In genomic region chr11:88233528-88234427, GRCm38 (mm10) we compare ENCODE assay signal across 9 mouse cellular contexts. TPM values are rescaled to one million over a fixed set of nuclear protein-coding genes. Genes with fewer than 3 reads are reported as not detected.
A peak's percentile ranks its signal among the peaks of the same experiment; 100 is the strongest.
DNase-seq lines count a peak whose midpoint lies in the region; ATAC-seq and TF ChIP-seq lines count a peak whose summit lies in the region.
"Had no signal": no experiment of that assay in that cellular context is flagged by ENCODE, and none has a peak within 500 bp of the region (broad histone marks: within the 10 kb centered on the region; RNA-seq: fewer than 3 reads in every experiment).

No protein-coding gene starts in this region.

- no peaks in the 10 kb centered on the region for H3K36me3 ChIP-seq in heart, postnatal 0 days (replicated peaks; ENCODE audit: control insufficient read depth, insufficient read depth, low read length)
- no peaks in the 10 kb centered on the region for H3K36me3 ChIP-seq in heart, embryonic 12.5 days
- H3K36me3 ChIP-seq in embryonic facial prominence, embryonic 15.5 days, result no peaks in the 10 kb centered on the region
- no peaks in the 10 kb centered on the region for H3K36me3 ChIP-seq in kidney, embryonic 16.5 days (ENCODE audit: insufficient read depth, low read length)
- no peaks in the 10 kb centered on the region for H3K36me3 ChIP-seq in midbrain, embryonic 11.5 days (ENCODE audit: control insufficient read depth, insufficient read depth, low read length)
- H3K36me3 ChIP-seq: limb, embryonic 15.5 days had no signal

- no peak for TF ChIP-seq CTCF in heart, postnatal 0 days (IDR thresholded peaks at IDR 0.05; ENCODE audit: low read depth)

- no peak for ATAC-seq in heart, postnatal 0 days (ENCODE audit: insufficient read depth, low read depth)
- ATAC-seq in heart, embryonic 12.5 days (ENCODE audit: insufficient number of reproducible peaks, low FRiP score), result no peak
- peak; percentile 49 for ATAC-seq in embryonic facial prominence, embryonic 15.5 days (ENCODE audit: insufficient number of reproducible peaks, low FRiP score, low TSS enrichment, low read depth)
- ATAC-seq in kidney, embryonic 16.5 days (ENCODE audit: low FRiP score, low TSS enrichment), result 0 out of 2 replicates have a peak, but pooled peaks have one; percentile 55
- no peak for ATAC-seq in midbrain, embryonic 11.5 days (ENCODE audit: low FRiP score)

- no peak overlapping the region for H3K4me3 ChIP-seq in heart, postnatal 0 days (ENCODE audit: low read depth, low read length)
- no peak overlapping the region for H3K4me3 ChIP-seq in heart, embryonic 12.5 days
- no peak overlapping the region for H3K4me3 ChIP-seq in embryonic facial prominence, embryonic 15.5 days (replicated peaks)
- no peak overlapping the region for H3K4me3 ChIP-seq in kidney, embryonic 16.5 days (ENCODE audit: low read length)
- no peak overlapping the region for H3K4me3 ChIP-seq in midbrain, embryonic 11.5 days (ENCODE audit: low read depth, low read length)
- H3K4me3 ChIP-seq: limb, embryonic 15.5 days had no signal

- no peak overlapping the region for H3K9ac ChIP-seq in heart, postnatal 0 days (replicated peaks; ENCODE audit: low read depth, low read length)
- no peak overlapping the region for H3K9ac ChIP-seq in heart, embryonic 12.5 days
- no peak overlapping the region for H3K9ac ChIP-seq in embryonic facial prominence, embryonic 15.5 days
- H3K9ac ChIP-seq in kidney, embryonic 16.5 days (replicated peaks; ENCODE audit: low read length), result no peak overlapping the region
- H3K9ac ChIP-seq in midbrain, embryonic 11.5 days (ENCODE audit: low read length), result no peak overlapping the region
- H3K9ac ChIP-seq: limb, embryonic 15.5 days had no signal

- H3K9me3 ChIP-seq in heart, postnatal 0 days (replicated peaks; ENCODE audit: control insufficient read depth, low read length), result no peaks in the 10 kb centered on the region
- H3K9me3 ChIP-seq in heart, embryonic 12.5 days (replicated peaks), result no peaks in the 10 kb centered on the region
- no peaks in the 10 kb centered on the region for H3K9me3 ChIP-seq in embryonic facial prominence, embryonic 15.5 days (replicated peaks)
- no peaks in the 10 kb centered on the region for H3K9me3 ChIP-seq in kidney, embryonic 16.5 days (ENCODE audit: low read length)
- no peaks in the 10 kb centered on the region for H3K9me3 ChIP-seq in midbrain, embryonic 11.5 days (ENCODE audit: control insufficient read depth, low read length)
- H3K9me3 ChIP-seq: limb, embryonic 15.5 days had no signal

- TF ChIP-seq EP300 in heart, postnatal 0 days (IDR thresholded peaks at IDR 0.05; ENCODE audit: low read depth), result no peak

- DNase-seq in heart, postnatal 0 days (ENCODE audit: low spot score), result no peak
- DNase-seq in midbrain, embryonic 11.5 days (ENCODE audit: low spot score, missing footprints), result no peak
- DNase-seq in thymus, postnatal 14 days, result peak; percentile 50
- DNase-seq in frontal cortex, postnatal 14 days (ENCODE audit: low spot score in 2 of 2), result no peak
- no peak for DNase-seq in left cerebral cortex, adult 11 months (ENCODE audit: low spot score)

- peak overlapping the region; percentile 53 for H3K27ac ChIP-seq in heart, postnatal 0 days (ENCODE audit: low read depth)
- no peak overlapping the region; the same call in 1 of the 2 replicates for H3K27ac ChIP-seq in heart, embryonic 12.5 days (ENCODE audit: poor library complexity, severe bottlenecking)
- H3K27ac ChIP-seq in embryonic facial prominence, embryonic 15.5 days (replicated peaks), result peak overlapping the region; percentile 3; the same call in 1 of the 2 replicates
- peak overlapping the region; percentile 78 for H3K27ac ChIP-seq in kidney, embryonic 16.5 days (ENCODE audit: low read length)
- peak overlapping the region; percentile 32; the same call in 1 of the 2 replicates for H3K27ac ChIP-seq in midbrain, embryonic 11.5 days (ENCODE audit: low read depth, low read length)
- H3K27ac ChIP-seq: limb, embryonic 15.5 days had no signal

- H3K4me2 ChIP-seq in heart, postnatal 0 days (ENCODE audit: low read depth, low read length), result no peak overlapping the region
- H3K4me2 ChIP-seq in heart, embryonic 12.5 days, result no peak overlapping the region
- H3K4me2 ChIP-seq in embryonic facial prominence, embryonic 15.5 days (replicated peaks), result 0 out of 2 replicates have a peak overlapping the region, but pooled peaks have one; percentile 1
- H3K4me2 ChIP-seq in kidney, embryonic 16.5 days (replicated peaks; ENCODE audit: low read depth, low read length), result no peak overlapping the region
- H3K4me2 ChIP-seq in midbrain, embryonic 11.5 days, result no peak overlapping the region
- H3K4me2 ChIP-seq: limb, embryonic 15.5 days had no signal

- 56% methylated on average over 17 of the region's 17 CpGs for WGBS in heart, postnatal 0 days
- 58% methylated on average over 17 of the region's 17 CpGs for WGBS in heart, embryonic 12.5 days
- 18% methylated on average over 17 of the region's 17 CpGs for whole genome bisulfite sequencing in embryonic facial prominence, embryonic 15.5 days
- 33% methylated on average over 17 of the region's 17 CpGs for WGBS in kidney, embryonic 16.5 days
- WGBS in midbrain, embryonic 11.5 days, result 66% methylated on average over 17 of the region's 17 CpGs

- no peaks in the 10 kb centered on the region for H3K27me3 ChIP-seq in heart, postnatal 0 days (ENCODE audit: control insufficient read depth, insufficient read depth, low read length)
- H3K27me3 ChIP-seq in heart, embryonic 12.5 days (replicated peaks), result no peaks in the 10 kb centered on the region
- H3K27me3 ChIP-seq in embryonic facial prominence, embryonic 15.5 days, result peaks cover 3% of the 10 kb centered on the region; the same call in 1 of the 2 replicates
- no peaks in the 10 kb centered on the region for H3K27me3 ChIP-seq in kidney, embryonic 16.5 days (ENCODE audit: insufficient read depth, low read length)
- H3K27me3 ChIP-seq in midbrain, embryonic 11.5 days (ENCODE audit: control insufficient read depth, insufficient read depth, low read length), result no peaks in the 10 kb centered on the region
- H3K27me3 ChIP-seq: limb, embryonic 15.5 days had no signal

- 0 out of 2 replicates have a peak, but pooled peaks cover 10% of the 10 kb centered on the region for H3K4me1 ChIP-seq in heart, postnatal 0 days (ENCODE audit: control insufficient read depth, insufficient read depth)
- H3K4me1 ChIP-seq in heart, embryonic 12.5 days (replicated peaks), result peaks cover 29% of the 10 kb centered on the region
- peaks cover 35% of the 10 kb centered on the region for H3K4me1 ChIP-seq in embryonic facial prominence, embryonic 15.5 days
- peaks cover 31% of the 10 kb centered on the region for H3K4me1 ChIP-seq in kidney, embryonic 16.5 days (ENCODE audit: insufficient read depth, low read length)
- peaks cover 38% of the 10 kb centered on the region for H3K4me1 ChIP-seq in midbrain, embryonic 11.5 days (ENCODE audit: control insufficient read depth, insufficient read depth, low read length)

RNA-seq across cellular contexts. Expression of gene Mrps23, which starts 29.6 kb away (rescaled TPM):
- 77.6 and 240 TPM in 2 replicates for total RNA-seq in heart, postnatal 0 days (2014; rRNA removed; ENCODE audit: low replicate concordance)
- polyA plus RNA-seq in heart, postnatal 0 days (2015; fragmentation: Nextera tagmentation; extraction: Ambion mirVana), result 156 TPM in 2 replicates
- polyA plus RNA-seq in heart, embryonic 12.5 days (2016; fragmentation: Nextera tagmentation; extraction: Ambion mirVana), result 79.2 and 81.4 TPM in 2 replicates
- polyA plus RNA-seq in embryonic facial prominence, embryonic 15.5 days (2015; fragmentation: Nextera tagmentation; extraction: Ambion mirVana), result 58.4 and 61.6 TPM in 2 replicates
- polyA plus RNA-seq in kidney, embryonic 16.5 days (2015; fragmentation: Nextera tagmentation; extraction: Ambion mirVana), result 61.5 and 66.6 TPM in 2 replicates
- polyA plus RNA-seq in midbrain, embryonic 11.5 days (2014; fragmentation: Nextera tagmentation; extraction: Ambion mirVana), result 88.8 TPM in 2 replicates

Comparison
In these comparisons a context has a peak if more than half of its experiments do, and no peak if none do; other contexts are left out.
1. ATAC-seq: peak in embryonic facial prominence, embryonic 15.5 days (single experiment) and kidney, embryonic 16.5 days (single experiment); none in heart, postnatal 0 days (single experiment), heart, embryonic 12.5 days (single experiment) and midbrain, embryonic 11.5 days (single experiment).